Mouse (Mus musculus): ENCODE results near the gene Txn2.

Txn2 gene

GRCm38 (mm10) chr15:77933770-77934169 lies 5.0 kb upstream of the Txn2 start:
- peak; percentile 100 for DNase-seq

DNA sequence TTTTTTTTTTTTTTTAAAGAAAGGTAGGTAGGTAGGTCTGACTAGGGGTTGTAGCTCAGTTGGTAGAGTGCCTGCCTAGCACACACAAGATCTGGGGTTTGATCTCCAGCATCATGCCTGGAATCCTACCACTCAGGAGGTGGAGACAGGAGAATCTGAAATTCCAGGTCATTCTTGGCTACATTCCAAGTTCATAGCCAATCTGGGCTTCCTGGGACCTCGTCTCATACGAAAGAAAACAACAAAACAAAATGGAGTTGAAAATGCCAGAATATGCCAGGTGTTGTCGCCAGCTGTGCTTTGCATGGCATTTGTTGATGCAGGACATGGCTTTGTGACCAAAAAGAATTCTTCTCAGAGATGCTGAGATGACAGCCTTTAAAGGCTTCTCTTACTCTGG lies 4.4 kb upstream of the Txn2 start:
- DNase-seq, result no peak

DNA sequence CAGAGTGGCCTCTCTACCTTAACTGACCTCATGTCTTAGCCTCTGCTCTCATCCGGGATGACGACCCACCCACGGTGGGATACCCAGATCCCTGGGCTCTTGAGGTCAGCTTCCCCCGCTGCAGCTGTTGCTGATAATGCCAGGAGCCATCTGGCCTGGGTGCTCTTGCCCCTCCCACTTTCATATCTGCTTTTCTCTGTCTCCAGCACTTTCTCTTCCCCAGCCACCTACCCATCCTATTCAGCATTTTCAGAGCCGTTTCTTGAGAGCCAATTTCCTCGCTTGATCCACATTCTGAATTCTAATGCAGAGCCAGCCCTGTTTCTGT lies 2.8 kb upstream of the Txn2 start:
- no peak for DNase-seq

DNA sequence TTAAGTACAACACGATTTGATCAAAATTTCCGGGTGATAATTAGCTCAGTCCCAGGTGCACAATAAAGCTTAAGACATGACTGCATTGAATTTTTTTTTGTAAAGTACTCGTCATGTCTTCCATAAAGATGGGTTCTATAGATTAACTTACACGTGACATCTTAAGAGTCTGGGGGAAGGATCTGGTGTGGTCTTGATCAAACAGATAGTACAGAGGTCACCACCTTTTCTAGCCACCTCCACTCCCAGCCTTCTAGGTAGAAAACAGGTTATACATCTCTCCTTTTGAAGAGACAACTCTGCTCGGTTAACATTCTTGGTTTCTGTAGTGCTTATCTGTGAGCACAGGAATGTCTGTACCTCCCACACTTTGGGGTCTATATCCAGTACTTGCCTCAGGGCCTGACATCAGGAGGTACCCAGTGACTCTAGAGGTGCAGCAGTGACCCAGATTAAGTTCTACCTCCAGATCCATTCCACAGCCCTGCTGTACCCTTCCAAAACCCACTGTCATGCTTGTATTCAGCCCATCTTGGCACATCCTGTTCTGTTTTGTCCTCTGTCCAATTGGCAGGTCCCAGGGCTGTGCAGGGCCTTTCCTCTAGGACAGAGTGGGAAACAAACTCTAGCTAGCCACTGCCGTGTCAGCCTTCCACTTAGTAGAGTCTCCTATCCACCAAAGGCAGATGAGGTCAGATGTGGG lies 2.3 kb upstream of the Txn2 start:
- no peak for DNase-seq

GRCm38 (mm10) chr15:77929804-77930203 lies 998 bp upstream of the Txn2 start:
- no peak for DNase-seq

- no peak for DNase-seq
These were observed 715 bp downstream of the Txn2 start for GRCm38 (mm10) chr15:77928091-77928490.

- no peak for DNase-seq
These were observed 1.9 kb downstream of the Txn2 start for GRCm38 (mm10) chr15:77926921-77927320.

- no peak for DNase-seq
These were observed 3.6 kb downstream of the Txn2 start for GRCm38 (mm10) chr15:77925195-77925594.

DNA sequence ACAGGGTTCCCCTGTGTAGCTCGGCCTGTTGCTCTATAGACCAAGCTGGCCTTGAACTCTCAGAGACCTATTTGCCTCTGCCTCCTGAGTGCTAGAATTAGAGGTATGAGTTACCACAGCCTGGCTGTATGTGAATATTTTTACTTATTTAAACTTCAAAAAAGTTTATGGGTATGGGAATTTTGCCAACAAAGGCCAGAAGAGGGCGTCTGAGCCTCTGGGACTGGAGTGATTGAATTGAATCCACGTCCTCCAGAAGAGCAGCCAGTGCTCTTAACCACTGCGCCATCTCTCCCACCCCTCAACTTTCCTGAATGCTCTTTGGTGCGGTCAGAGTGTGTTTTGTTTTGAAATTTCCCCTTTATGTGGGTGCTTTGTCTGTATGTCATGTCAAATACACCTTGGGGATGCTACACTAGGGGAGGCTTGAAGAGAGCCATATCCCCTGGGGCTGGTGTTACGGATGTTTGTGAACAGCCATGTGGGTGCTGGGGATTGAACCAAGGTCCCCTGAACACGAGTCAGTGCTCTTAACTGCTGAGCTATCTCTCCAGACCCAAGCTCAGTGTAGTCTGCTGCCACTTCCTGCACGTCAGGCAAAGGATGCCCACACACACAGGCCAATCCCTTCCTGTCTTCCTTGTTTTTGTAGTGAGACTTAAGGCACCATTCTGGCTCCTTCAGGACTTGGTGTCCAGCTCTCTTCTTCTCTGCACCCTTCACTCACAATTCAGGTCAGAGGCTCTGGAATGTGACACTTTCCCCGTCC lies 5.4 kb downstream of the Txn2 start:
- DNase-seq, result no peak

DNA sequence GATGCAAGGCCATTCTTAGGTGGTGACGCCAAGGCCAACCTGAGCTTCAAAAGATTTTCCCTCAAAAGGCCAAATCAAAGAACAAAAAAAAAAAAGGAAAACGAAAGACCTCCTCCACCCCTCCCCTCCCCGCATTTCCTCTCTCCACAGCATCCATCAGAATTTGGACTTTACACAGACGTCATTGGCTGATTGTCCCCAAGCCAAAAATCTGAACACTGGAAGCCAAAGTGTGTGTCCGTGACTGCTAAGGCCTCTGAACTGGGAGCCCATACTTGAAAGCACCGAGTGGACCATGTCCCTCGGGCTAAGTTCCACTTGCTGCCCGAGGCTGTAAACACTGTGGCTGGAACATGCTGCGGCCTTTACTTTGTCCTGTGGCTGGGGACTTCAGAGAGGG lies 6.1 kb downstream of the Txn2 start:
- DNase-seq, result no peak

GRCm38 (mm10) chr15:77921636-77922035 lies 7.2 kb downstream of the Txn2 start:
- no peak for DNase-seq

GRCm38 (mm10) chr15:77920511-77921462 lies 8.0 kb downstream of the Txn2 start:
- peak; percentile 48 for DNase-seq

GRCm38 (mm10) chr15:77919441-77919840 lies 9.4 kb downstream of the Txn2 start:
- DNase-seq, result no peak

DNA sequence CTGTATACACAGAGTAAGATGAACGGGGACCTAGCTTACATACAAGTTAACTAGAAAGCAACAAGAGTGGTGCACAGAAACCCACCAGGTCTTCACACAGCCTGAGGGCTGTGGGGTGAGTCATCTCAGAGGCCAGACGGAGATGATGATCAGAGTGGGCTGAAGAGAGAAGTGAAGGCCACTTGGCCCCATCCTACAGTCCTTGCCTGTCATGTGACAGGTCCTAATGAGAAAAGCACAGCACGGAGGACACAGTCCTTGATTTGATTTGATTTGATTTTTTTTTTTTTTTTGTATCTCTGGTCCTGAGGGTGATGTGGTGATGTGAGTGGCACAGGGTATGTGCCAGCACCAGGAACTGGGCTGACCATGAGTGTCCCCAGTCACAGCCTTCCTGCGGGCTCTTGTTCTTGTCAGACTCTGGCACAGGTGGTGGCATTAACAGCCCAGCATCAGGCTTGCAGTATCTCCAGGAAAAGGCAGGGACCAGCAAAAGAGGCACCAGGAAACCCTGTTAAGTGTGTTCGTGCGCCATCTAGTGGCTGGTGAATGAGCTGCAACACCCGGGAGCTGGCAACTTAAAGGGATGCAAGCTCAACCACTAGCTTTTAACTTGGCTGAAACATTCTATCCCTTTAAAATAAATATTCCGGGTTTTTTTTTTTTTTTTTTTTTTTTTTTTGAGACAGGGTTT lies 11.8 kb downstream of the Txn2 start:
- peak; percentile 94 for DNase-seq

DNA sequence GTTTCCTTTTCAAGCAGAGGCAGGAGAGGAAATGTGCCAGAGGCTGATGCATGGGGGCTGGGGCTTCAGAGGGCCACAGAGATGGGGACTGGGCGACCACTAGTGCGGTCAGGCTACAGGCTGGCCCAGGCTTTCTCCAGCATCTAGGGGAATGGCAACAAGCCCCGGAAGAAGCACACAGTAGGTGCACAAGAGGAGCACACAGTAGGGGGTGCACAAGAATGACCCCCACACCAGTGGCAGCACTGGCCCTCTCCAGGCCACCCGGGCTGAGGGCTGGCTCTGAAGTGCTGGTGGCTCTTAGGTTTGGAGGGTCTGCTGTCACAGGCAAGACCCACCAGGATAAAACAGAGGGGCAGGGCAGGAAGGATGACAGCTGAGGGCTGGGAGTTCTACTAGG lies 13.5 kb downstream of the Txn2 start:
- no peak for DNase-seq

- no peak for DNase-seq
These were observed 14.3 kb downstream of the Txn2 start for GRCm38 (mm10) chr15:77914507-77914906.

DNA sequence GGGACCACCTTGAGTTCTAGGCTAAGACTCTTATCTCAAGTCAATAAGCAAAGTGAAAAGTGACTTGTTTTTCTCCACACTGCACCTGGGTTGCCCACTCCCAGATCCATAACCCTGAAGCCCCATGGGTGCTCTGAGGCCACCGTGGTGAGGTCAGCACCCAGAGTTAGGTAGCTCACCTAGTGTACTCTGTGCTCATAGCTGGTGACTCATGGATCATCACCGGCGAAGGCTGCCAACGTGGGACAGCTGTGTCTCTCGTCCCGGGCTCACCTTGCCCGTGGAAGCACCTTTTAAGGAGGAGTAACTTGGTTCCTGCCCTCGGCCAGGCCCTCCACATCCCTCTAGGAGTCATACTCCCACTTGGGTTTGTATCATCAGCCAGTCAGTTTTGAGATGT lies 15.8 kb downstream of the Txn2 start:
- DNase-seq, result no peak

GRCm38 (mm10) chr15:77912585-77912984 lies 16.2 kb downstream of the Txn2 start:
- DNase-seq, result no peak

DNA sequence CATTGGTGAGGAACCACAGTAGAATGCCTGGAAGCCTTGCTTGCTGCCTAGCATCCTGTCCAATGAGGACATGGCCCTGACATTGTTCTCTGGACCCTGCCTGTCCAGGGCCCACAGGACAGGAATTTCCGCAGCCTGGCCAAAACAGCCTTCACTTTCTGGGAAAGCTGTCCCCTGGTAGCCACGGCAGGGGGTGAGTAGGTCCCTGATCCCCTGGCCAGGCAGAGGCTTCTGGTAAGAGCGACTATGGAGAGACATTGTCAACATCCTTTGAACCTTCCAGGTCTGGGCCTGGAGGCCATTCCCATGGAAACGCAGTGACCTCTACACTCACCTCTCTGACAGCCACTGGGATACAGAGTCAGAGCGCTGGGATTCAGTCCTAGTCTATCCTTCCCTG lies 16.8 kb downstream of the Txn2 start:
- DNase-seq, result no peak

- peak; percentile 68 for DNase-seq
These were observed 17.7 kb downstream of the Txn2 start for GRCm38 (mm10) chr15:77911065-77911464.

DNA sequence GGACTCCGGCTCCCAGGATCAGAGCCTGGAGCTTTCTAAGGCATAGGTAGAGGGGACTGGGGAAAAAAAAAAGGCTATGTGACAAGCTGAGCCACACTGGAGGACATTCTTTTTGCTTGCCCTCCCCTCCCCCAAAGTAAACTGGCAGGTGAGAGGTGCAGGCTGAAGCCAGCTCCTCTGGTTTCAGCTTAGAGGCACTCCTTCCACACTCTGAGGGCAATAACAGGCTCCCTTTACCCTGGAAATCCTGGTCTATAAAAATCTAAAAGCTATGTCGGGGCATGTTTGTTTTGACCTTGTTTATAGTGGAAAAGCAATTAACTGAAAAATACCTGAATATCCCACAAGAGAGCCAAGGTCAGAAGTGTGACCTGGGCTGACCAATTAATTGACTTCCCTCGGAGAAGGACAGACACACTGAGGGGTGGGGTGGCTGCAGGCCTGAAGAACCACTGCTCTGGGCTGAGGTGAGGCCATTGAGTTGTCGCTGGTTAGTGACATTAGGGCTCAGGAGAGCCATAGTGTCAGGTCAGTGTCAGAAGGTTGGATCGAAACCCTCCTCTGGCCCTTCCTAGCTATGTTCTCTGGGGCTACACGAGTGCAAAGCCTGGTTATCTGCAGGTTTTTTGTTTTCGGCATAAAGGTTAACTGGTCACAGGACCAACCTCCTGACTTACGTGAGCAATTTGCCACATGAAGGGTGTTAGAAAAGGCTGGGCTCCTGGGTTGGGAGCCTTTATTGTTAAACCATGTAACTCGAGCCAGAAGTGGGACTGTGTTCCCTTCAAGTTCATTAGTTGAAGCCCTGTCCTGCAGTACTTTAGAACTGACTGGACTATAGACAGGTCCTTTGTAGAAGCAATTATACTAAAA lies 20.9 kb downstream of the Txn2 start:
- DNase-seq, result no peak

DNA sequence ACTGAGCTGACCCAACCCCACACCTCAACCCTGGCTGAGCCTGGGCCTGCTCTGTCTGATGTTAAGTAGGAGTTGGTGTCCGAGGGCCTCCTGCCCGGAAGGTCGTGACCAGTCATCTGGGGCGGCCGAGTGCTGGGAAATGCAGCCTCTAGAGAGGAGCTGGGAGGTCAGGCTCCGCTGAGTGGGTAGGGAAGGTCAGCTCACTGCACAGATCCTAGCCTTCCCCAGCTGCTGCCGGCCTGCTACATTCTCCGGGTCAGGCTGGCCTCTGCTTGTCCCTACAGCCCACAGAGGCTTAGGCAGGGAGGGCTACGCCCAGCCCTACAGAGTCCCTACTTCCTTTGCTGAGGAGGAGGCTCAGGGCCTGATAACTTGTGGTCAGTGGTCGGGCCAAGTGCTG lies 22.3 kb downstream of the Txn2 start:
- DNase-seq, result no peak

Measured in lung, postnatal 14 days (tissue).